Mouse (Mus musculus) liver, embryonic 15.5 days (tissue): ENCODE data around the gene Tgfbr2. TPM values are rescaled to one million over a fixed set of nuclear protein-coding genes. Genes with fewer than 3 reads are reported as not detected.
A peak's percentile ranks its signal among the peaks of the same experiment; 100 is the strongest.

Experiments used
- ATAC-seq: fragments of 200-750 bp; cut with Nextera tagmentation; 2 replicates; pipeline ENCODE4 v1.8.0; 2017; ENCODE audit warnings: moderate number of reproducible peaks, mild to moderate bottlenecking, moderate library complexity; ENCODE audit not compliant: insufficient read depth
- H3K27ac ChIP-seq: fragments of 300-500 bp; sonication (generic); replicated peaks from 2 replicates; pipeline ENCODE4 v1.5.1; 2015; ENCODE audit warnings: mild to moderate bottlenecking, inconsistent platforms
- H3K27me3 ChIP-seq: fragments of 300-500 bp; sonication (generic); 2 replicates; pipeline ENCODE4 v1.6.1; 2015; ENCODE audit warnings: mild to moderate bottlenecking, inconsistent platforms
- H3K36me3 ChIP-seq: fragments of 300-500 bp; sonication (generic); replicated peaks from 2 replicates; pipeline ENCODE4 v1.6.1; 2015; ENCODE audit warnings: moderate library complexity, mild to moderate bottlenecking, inconsistent platforms
- H3K4me1 ChIP-seq: fragments of 300-500 bp; sonication (generic); replicated peaks from 2 replicates; pipeline ENCODE4 v1.6.1; 2015; ENCODE audit warnings: inconsistent platforms
- H3K4me2 ChIP-seq: fragments of 300-500 bp; sonication (generic); 2 replicates; pipeline ENCODE4 v1.6.1; 2015; ENCODE audit warnings: moderate library complexity, mild to moderate bottlenecking, inconsistent platforms
- H3K4me3 ChIP-seq: fragments of 300-500 bp; sonication (generic); replicated peaks from 2 replicates; pipeline ENCODE4 v1.5.1; 2015; ENCODE audit warnings: mild to moderate bottlenecking, inconsistent platforms
- H3K9ac ChIP-seq: fragments of 300-500 bp; sonication (generic); 2 replicates; pipeline ENCODE4 v1.6.1; 2015; ENCODE audit warnings: moderate library complexity, mild to moderate bottlenecking, inconsistent platforms
- H3K9me3 ChIP-seq: fragments of 300-500 bp; sonication (generic); replicated peaks from 2 replicates; pipeline ENCODE4 v1.6.1; 2016; ENCODE audit warnings: inconsistent platforms
- WGBS: fragments of 180-500 bp; shearing (Covaris S2); methylation state at CpG from one replicate; pipeline ENCODE4 v1.1.7; 2015; ENCODE audit warnings: mixed read lengths; ENCODE audit not compliant: insufficient replicate concordance; 5-methylcytosine and 5-hydroxymethylcytosine counted together
- polyA plus RNA-seq: library from polyadenylated mRNA; unstranded; fragments of >200 nt; fragmentation: Nextera tagmentation; extraction: Ambion mirVana; gene quantifications from 2 replicates; pipeline ENCODE4 v1.2.1, GENCODE M21; 2015

Tgfbr2 gene
- polyA plus RNA-seq, 1 experiment from 2014 or later = 6.6 TPM

DNA sequence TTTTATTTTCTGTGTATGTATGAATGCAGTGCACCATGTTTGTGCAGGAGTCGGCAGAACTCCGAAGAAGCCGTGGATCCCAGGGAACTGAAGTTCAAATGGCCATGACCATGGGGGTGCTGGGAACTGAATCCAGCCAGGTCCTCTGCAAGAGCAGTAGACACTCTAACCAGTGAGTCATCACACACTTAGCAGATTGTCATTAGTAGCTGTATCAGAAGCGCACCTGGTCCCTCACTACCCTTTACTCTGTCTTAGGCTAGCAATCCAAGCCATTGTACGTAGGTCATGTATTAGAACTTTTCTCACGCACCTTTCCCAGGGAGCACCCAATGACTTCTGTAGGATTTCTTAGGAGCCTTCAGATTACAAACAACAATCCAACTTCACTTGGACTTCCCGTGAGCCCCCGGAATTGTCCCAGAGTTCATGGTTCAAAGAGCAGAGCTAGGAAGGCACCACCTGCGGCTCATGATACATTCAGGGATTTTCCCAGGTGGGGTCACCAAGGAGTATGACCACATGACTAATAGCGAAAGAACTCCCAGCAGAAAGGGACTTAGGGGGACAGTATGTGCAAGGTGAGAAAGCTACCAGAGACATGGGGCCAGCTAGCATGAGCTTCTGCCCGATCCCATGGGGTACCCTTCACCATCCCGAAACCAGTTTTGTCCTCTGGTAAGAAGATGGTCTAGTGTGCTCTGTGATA is 17.8 kb upstream of the Tgfbr2 start:
- H3K4me2 ChIP-seq = no peak overlapping the region
- H3K9ac ChIP-seq = no peak overlapping the region
- no peak overlapping the region for H3K4me3 ChIP-seq
- no peaks in the 10 kb centered on the region for H3K9me3 ChIP-seq
- no peaks in the 10 kb centered on the region for H3K36me3 ChIP-seq
- no peaks in the 10 kb centered on the region for H3K27me3 ChIP-seq
- 75% methylated on average over 12 of the region's 12 CpGs for WGBS
- no peak overlapping the region for H3K27ac ChIP-seq
- no peaks in the 10 kb centered on the region; the same call in 1 of the 2 replicates for H3K4me1 ChIP-seq
- no peak for ATAC-seq

DNA sequence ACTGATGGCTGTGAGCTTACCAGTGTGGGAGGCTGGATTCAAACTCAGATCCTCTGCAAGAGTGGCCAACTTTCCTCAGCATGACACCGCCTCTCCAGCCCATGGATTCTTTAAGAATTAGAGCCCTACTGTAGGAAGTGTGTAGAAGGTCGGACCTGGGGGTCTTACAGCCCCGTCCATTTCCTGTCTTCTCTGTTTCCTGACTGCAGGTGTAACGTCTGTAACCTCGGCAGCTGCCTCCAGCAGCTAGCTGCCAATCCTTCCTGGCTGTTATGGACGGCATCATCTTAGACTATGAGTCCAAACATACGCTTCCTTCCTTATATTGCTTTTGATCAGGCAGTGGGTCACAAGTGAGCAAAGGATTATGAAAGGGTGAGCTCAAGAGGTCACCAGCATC is 17.1 kb upstream of the Tgfbr2 start:
- Histone ChIP-seq H3K27ac (no peak overlapping the region), H3K4me3 (no peak overlapping the region), H3K4me1 (peaks cover 2% of the 10 kb centered on the region; the same call in 1 of the 2 replicates), H3K9me3 (no peaks in the 10 kb centered on the region), H3K27me3 (no peaks in the 10 kb centered on the region), H3K4me2 (no peak overlapping the region), H3K9ac (no peak overlapping the region), H3K36me3 (no peaks in the 10 kb centered on the region)
- 44% methylated on average over 7 of the region's 7 CpGs for WGBS
- no peak for ATAC-seq

DNA sequence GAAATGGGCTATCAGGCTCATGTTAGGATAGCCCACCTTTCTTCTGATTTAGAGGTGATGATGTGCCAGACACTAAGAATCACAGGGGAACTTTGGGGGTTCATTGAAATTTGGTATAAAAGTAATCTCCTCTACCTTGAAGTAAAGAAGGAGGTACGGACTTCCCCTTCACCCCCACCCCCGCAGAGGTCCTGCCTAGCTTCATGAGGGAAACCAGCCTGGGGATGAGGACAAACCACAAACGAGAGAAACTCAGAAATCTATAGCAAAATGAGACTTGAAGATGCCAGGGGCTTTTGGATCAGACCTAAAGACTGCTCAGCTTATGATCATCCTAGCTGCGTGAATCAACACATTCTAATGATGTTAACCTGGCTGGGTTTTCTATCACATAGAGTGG is 14.7 kb upstream of the Tgfbr2 start:
- no peak overlapping the region for H3K4me3 ChIP-seq
- peaks cover 5% of the 10 kb centered on the region; the same call in 1 of the 2 replicates for H3K4me1 ChIP-seq
- no peaks in the 10 kb centered on the region for H3K9me3 ChIP-seq
- H3K27me3 ChIP-seq = no peaks in the 10 kb centered on the region
- ATAC-seq = no peak
- H3K27ac ChIP-seq = no peak overlapping the region
- 39% methylated on average over 4 of the region's 4 CpGs for WGBS
- no peaks in the 10 kb centered on the region for H3K36me3 ChIP-seq
- no peak overlapping the region for H3K4me2 ChIP-seq
- H3K9ac ChIP-seq = no peak overlapping the region

DNA sequence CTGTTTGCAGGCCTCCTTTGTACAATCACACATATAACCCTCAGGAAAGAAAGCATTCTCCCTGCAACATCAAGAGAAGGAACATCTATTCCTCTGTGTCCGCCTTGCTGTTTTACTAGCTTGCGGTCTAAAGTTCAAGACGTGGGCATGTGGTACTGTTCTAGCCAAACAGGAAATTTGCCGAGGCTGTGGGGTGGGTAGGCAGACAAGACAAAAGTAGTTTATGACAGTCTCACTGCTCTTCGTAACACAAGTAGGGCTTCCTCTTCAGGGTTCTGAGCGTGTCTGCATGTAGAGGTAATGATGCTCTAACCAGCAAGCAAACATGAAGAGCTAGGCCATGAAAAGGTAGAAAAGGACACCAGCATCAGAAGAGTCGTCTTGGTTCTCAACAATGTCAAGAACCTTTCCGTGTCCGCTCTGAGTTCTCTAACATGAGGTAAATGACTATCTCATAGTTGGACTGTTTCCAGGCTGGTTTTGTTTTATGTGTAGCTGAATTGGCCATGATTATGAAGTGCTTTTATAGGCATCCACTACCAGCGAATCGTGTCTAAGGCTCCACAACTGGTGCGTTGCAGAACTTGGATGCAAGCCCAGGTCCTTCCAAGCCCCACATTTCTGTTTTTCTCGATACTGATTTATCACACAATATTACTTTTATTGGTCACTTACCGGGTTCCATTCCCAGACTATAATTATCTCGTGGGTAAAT is 13.9 kb upstream of the Tgfbr2 start:
- Histone ChIP-seq H3K4me1 (peaks cover 5% of the 10 kb centered on the region; the same call in 1 of the 2 replicates), H3K36me3 (no peaks in the 10 kb centered on the region), H3K27ac (no peak overlapping the region), H3K4me2 (no peak overlapping the region), H3K27me3 (no peaks in the 10 kb centered on the region), H3K9ac (no peak overlapping the region), H3K9me3 (no peaks in the 10 kb centered on the region), H3K4me3 (no peak overlapping the region)
- 64% methylated on average over 15 of the region's 15 CpGs for WGBS
- ATAC-seq = no peak

DNA sequence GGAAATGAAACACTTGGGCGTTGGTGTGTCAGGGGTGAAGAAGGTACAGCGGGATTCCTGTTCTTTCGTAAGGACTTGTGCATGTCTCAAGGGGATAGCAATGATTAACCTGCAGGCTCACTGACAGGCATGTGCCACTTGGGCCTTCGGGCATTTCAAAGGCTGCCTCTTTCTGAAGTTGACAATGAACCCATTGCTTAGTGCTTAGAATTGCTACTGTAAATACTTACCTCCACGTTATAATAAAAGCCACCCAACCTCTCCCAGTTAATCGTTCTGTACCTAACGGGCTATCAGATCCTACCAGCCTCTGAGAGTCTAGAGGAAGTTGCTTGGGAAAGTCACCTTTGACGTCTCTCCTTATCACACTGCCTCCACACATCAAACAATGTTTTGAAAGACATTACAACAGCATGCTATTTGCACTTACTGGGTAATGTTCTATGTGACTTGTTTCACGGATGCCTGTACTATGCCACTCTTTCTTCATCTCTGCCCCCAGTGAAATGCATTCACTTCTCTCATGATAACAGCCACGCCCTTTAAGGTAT is 12.1 kb upstream of the Tgfbr2 start:
- Histone ChIP-seq H3K4me3 (no peak overlapping the region), H3K9me3 (no peaks in the 10 kb centered on the region), H3K9ac (no peak overlapping the region), H3K36me3 (no peaks in the 10 kb centered on the region), H3K4me1 (0 out of 2 replicates have a peak, but pooled peaks cover 5% of the 10 kb centered on the region), H3K27me3 (no peaks in the 10 kb centered on the region), H3K4me2 (no peak overlapping the region), H3K27ac (no peak overlapping the region)
- no peak; the same call in 1 of the 2 replicates for ATAC-seq
- WGBS = 38% methylated on average over 10 of the region's 10 CpGs

DNA sequence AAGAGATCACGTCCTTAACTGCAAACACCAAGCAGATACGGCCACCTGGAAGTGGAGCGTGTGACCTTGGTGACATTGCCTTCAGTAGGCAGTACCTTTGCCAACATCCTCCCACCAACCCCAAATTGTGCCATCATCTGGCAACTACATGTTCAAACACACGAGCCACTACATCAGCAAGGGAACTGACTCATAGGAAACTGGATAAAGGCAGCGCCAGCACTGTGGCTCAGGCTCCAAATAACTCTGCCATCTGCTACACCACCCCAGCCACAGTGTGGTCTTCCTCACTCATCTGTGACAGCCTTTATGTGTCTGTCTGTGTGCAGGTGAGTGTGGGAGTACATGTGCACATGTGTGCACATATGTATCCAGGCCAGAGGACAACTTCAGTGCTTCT is 9.7 kb upstream of the Tgfbr2 start:
- H3K27me3 ChIP-seq = no peaks in the 10 kb centered on the region
- H3K4me1 ChIP-seq = 0 out of 2 replicates have a peak, but pooled peaks cover 5% of the 10 kb centered on the region
- no peaks in the 10 kb centered on the region for H3K9me3 ChIP-seq
- no peak overlapping the region for H3K9ac ChIP-seq
- H3K27ac ChIP-seq = no peak overlapping the region
- H3K36me3 ChIP-seq = no peaks in the 10 kb centered on the region
- no peak overlapping the region for H3K4me2 ChIP-seq
- no peak overlapping the region for H3K4me3 ChIP-seq
- WGBS = 74% methylated on average over 5 of the region's 5 CpGs
- ATAC-seq = no peak

DNA sequence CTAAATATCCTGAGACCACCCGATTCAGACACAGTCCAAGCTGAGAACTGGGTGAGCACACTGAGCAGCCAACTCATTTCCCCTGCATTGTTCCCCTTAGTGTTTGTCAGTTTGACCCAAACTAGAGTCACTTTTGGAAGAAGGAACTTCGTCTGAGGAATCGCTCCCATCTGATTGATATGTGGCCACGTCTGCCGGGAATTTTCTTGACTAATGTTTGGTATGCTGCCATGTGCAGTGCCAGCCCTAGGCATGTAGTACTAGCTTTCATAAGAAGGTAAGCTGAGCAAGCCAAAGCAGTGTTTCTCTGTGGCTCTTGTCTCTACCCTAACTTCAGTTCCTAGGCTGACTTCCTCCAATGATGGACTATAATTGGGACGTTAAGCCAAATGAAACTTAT is 7.9 kb upstream of the Tgfbr2 start:
- no peaks in the 10 kb centered on the region for H3K9me3 ChIP-seq
- H3K36me3 ChIP-seq = no peaks in the 10 kb centered on the region
- 58% methylated on average over 6 of the region's 6 CpGs for WGBS
- H3K27ac ChIP-seq = no peak overlapping the region
- peaks cover 5% of the 10 kb centered on the region; the same call in 1 of the 2 replicates for H3K4me1 ChIP-seq
- no peak overlapping the region for H3K4me3 ChIP-seq
- H3K27me3 ChIP-seq = no peaks in the 10 kb centered on the region
- no peak overlapping the region for H3K4me2 ChIP-seq
- no peak overlapping the region for H3K9ac ChIP-seq
- no peak for ATAC-seq

DNA sequence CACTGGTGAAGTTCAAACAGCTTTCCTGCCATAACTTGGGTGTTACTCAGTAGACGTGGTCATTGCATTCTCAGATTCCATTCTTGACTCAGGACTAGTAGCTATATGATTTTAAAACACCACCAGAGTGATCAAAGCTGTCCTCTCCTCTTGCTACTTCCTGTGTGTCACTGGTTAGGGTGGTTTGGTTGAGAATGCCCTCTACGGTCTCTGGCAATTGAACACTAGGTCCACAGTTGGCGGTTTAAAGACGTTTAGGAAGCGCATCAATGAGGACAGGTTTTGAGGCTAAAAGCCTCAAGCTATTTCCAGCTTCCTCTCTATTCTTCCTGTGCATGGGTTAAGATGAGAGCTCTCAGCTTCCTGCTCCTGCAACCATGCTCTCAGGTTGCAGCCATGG is 6.4 kb upstream of the Tgfbr2 start:
- H3K9me3 ChIP-seq = no peaks in the 10 kb centered on the region
- H3K27ac ChIP-seq = no peak overlapping the region
- no peak overlapping the region for H3K4me2 ChIP-seq
- ATAC-seq = no peak
- WGBS = 55% methylated on average over 5 of the region's 5 CpGs
- H3K4me1 ChIP-seq = peaks cover 10% of the 10 kb centered on the region; the same call in 1 of the 2 replicates
- H3K36me3 ChIP-seq = no peaks in the 10 kb centered on the region
- H3K27me3 ChIP-seq = no peaks in the 10 kb centered on the region
- no peak overlapping the region for H3K4me3 ChIP-seq
- no peak overlapping the region for H3K9ac ChIP-seq

DNA sequence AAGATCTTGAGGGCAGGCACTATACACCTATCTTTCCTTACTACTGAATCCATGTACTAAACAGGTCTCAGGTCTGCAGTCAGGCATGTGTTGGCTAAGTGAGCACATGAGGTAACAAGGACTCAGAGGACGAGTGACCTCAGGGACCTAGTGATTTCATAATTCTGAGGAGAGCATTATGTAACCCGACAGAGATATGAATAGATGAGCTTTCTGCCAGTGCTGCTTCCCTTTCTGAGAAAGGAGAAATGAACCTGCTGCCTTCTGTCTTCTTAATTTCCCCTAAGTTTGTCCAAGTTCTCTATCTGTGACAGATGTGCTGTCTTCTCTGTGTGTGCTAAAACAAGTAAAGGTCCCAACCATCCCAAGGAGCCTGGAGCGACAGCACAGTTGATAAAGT is 3.0 kb upstream of the Tgfbr2 start:
- H3K27ac ChIP-seq = no peak overlapping the region
- WGBS = 24% methylated on average over 3 of the region's 3 CpGs
- H3K9me3 ChIP-seq = no peaks in the 10 kb centered on the region
- no peak overlapping the region for H3K9ac ChIP-seq
- H3K4me3 ChIP-seq = no peak overlapping the region
- H3K4me2 ChIP-seq = no peak overlapping the region
- no peaks in the 10 kb centered on the region for H3K36me3 ChIP-seq
- H3K27me3 ChIP-seq = peaks cover 12% of the 10 kb centered on the region
- peaks cover 26% of the 10 kb centered on the region for H3K4me1 ChIP-seq
- ATAC-seq = no peak

DNA sequence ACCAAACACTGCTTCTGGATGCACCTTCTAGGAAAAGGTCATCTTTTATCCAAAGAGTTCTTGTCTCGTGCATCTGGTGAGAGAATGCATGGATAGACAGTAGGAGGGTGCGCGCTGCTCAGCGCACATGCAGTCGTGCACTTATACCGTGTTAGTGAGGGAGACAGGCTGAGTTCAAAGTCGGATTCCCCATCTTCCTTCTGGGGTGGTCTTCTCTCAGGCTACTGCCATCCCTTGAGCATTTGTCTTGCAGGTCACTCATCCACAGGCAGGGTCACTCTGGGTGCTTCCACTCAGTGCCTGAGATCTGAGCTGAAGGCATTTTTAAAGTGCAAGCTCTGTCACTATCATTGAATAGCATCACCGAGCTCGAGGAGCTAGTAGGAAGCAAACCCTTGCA is 1.9 kb upstream of the Tgfbr2 start:
- ATAC-seq = no peak
- no peaks in the 10 kb centered on the region for H3K9me3 ChIP-seq
- H3K27me3 ChIP-seq = peaks cover 12% of the 10 kb centered on the region
- no peak overlapping the region for H3K9ac ChIP-seq
- H3K4me1 ChIP-seq = peaks cover 30% of the 10 kb centered on the region
- WGBS = 74% methylated on average over 9 of the region's 9 CpGs
- no peak overlapping the region for H3K4me2 ChIP-seq
- H3K27ac ChIP-seq = no peak overlapping the region
- H3K4me3 ChIP-seq = no peak overlapping the region
- no peaks in the 10 kb centered on the region for H3K36me3 ChIP-seq

DNA sequence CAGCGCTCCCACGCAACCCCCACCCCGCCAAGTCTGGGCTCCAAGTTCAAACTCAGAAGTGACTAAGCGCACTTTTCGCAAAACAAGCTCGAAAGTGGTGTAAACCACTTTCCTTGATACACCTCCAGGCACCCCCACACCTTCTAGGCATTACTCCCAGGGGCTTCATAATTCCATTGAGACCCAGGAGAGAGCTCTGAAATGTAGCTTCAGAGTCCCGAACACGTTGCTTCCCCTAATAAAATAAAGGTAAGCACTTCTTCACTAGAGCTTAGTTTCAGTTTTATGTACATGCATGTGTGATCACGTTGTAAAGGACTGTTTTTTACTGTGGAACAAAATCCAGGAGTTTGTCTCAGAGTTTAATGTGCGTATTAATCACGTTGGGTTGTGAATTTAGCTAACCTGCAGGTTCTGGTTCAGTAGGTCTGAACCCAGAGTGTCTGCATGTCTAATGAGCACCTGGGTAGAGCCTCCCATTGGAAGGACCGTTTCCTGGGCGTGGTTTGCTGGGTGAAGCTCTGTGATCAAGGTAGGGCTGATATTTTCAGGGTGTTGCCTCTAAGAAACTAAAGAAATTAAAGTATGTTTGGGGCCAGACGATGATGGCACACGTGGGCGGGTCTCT is 442 bp upstream of the Tgfbr2 start:
- Histone ChIP-seq H3K27ac (peak overlapping the region; percentile 83), H3K4me3 (peak overlapping the region; percentile 65), H3K36me3 (no peaks in the 10 kb centered on the region), H3K9ac (peak overlapping the region; percentile 64; the same call in 1 of the 2 replicates), H3K4me2 (peak overlapping the region; percentile 72), H3K9me3 (no peaks in the 10 kb centered on the region), H3K27me3 (peaks cover 12% of the 10 kb centered on the region), H3K4me1 (peaks cover 31% of the 10 kb centered on the region)
- no peak for ATAC-seq
- WGBS = 3% methylated on average over 16 of the region's 16 CpGs
